Mouse (Mus musculus) C2C12 (cell line): ENCODE data around the gene Tcaf3.

Experiments
- CEBPB ChIP-seq: IDR thresholded peaks from one replicate; pipeline ENCODE4 v1.6.1; 2011; ENCODE audit warnings: low read depth, mild to moderate bottlenecking, control low read depth, moderate library complexity
- CTCF ChIP-seq: IDR thresholded peaks from one replicate; pipeline ENCODE4 v1.5.1; 2011; ENCODE audit not compliant: control insufficient read depth, insufficient read depth, insufficient read length
- MAX ChIP-seq: IDR thresholded peaks from one replicate; pipeline ENCODE4 v1.6.1; 2011; ENCODE audit warnings: mild to moderate bottlenecking, control low read depth

DNA sequence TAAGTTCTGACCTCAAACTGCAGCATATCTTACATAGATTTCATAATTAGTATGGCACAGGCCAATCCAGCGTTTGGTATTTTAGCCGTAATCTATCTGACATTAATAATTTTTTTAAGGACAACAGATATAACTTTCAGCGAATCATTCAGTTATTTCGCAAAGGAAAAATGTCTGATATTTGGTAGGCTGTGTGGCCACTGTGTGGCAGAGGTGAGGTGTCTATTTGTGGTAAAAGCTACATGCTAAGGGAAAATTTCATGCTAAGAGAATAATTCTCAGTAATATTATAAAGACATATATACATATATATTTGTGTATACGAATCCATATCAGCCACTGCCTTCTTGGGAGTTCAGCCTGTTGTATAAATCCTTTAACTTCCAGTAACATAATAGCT, 10.9 kb downstream of the Tcaf3 start:
- no peak for TF ChIP-seq MAX
- TF ChIP-seq CTCF: no peak
- TF ChIP-seq CEBPB: no peak
